Mouse (Mus musculus) hindbrain, postnatal 0 days (tissue): ENCODE results near the gene Rangrf. TPM values are rescaled to one million over a fixed set of nuclear protein-coding genes. Genes with fewer than 3 reads are reported as not detected.
A peak's percentile ranks its signal among the peaks of the same experiment; 100 is the strongest.
"Not testable (repeated sequence)": the region's sequence is repeated elsewhere in the genome, so short reads cannot be mapped to it uniquely, and the experiment has no call there.

Experiments used
- ATAC-seq: fragments of 200-750 bp; cut with Nextera tagmentation; 2 replicates; pipeline ENCODE4 v1.8.0; 2017; ENCODE audit warnings: mild to moderate bottlenecking, moderate TSS enrichment, moderate library complexity
- DNase-seq: peaks from one replicate; pipeline ENCODE4 v3.0.0-alpha.2; 2015; ENCODE audit warnings: low spot score
- H3K27ac ChIP-seq: fragments of 300-500 bp; sonication (generic); 2 replicates; pipeline ENCODE4 v1.5.1; 2014; ENCODE audit warnings: mild to moderate bottlenecking
- H3K27me3 ChIP-seq: fragments of 300-500 bp; sonication (generic); 2 replicates; pipeline ENCODE4 v1.6.1; 2014; ENCODE audit warnings: low read length, mixed read lengths; ENCODE audit not compliant: insufficient read depth
- H3K36me3 ChIP-seq: fragments of 300-500 bp; sonication (generic); 2 replicates; pipeline ENCODE4 v1.6.1; 2014; ENCODE audit warnings: low read length, mixed read lengths; ENCODE audit not compliant: insufficient read depth
- H3K4me1 ChIP-seq: fragments of 300-500 bp; sonication (generic); 2 replicates; pipeline ENCODE4 v1.6.1; 2014; ENCODE audit warnings: antibody characterized with exemption, low read length, mixed read lengths; ENCODE audit not compliant: insufficient read depth
- H3K4me2 ChIP-seq: fragments of 300-500 bp; sonication (generic); 2 replicates; pipeline ENCODE4 v1.6.1; 2014; ENCODE audit warnings: low read depth, mild to moderate bottlenecking, low read length, moderate library complexity, mixed read lengths
- H3K4me3 ChIP-seq: fragments of 300-500 bp; sonication (generic); 2 replicates; pipeline ENCODE4 v1.5.1; 2014; ENCODE audit warnings: low read length
- H3K9ac ChIP-seq: fragments of 300-500 bp; sonication (generic); replicated peaks from 2 replicates; pipeline ENCODE4 v1.6.1; 2014; ENCODE audit warnings: mild to moderate bottlenecking, low read length, moderate library complexity, mixed read lengths
- H3K9me3 ChIP-seq: fragments of 300-500 bp; sonication (generic); 2 replicates; pipeline ENCODE4 v1.6.1; 2016; ENCODE audit warnings: low read length, mixed read lengths
- CTCF ChIP-seq: IDR thresholded peaks from 2 replicates; pipeline ENCODE4 v1.5.1; 2016; ENCODE audit warnings: antibody characterized with exemption, control low read depth, low read depth
- WGBS: fragments of 180-500 bp; shearing (Covaris S2); extraction: QIAGEN DNeasy Blood & Tissue Kit; methylation state at CpG from one replicate; pipeline ENCODE4 v1.1.7; 2014; 5-methylcytosine and 5-hydroxymethylcytosine counted together
- polyA plus RNA-seq: library from polyadenylated mRNA; unstranded; fragments of >200 nt; fragmentation: Nextera tagmentation; extraction: Ambion mirVana; gene quantifications from 2 replicates; pipeline ENCODE4 v1.2.1, GENCODE M21; 2015
- total RNA-seq: library from RNA; depleted of rRNA; stranded (reverse); fragments of >200 nt; gene quantifications from 2 replicates; pipeline ENCODE4 v1.2.3, GENCODE M21; 2014

Rangrf gene
- total and polyA plus RNA-seq, 2 experiments from 2014 or later = 31.2 to 51.6 TPM

DNA sequence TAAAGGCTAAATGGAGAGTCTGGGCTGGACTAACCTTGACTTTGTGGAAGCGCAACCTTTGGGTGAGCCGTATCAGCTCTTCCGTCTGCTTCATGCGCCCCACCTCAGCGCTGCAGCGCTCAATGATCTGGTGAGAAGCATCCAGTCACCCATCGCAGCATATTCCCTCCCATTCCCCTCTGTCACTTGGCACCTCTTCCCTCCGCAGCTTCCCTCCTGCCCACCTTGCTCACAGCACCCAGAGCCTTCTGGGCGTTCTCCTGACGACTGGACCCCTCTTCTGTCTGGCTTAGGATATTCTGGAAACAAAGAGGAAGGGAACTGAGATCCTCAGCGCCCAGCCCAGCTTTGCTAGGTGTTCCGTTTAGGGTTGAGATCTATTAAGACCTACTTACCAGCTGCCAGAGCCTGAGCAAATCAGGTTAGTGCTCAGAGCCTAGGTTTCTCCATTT, 27.4 kb downstream of the Rangrf start:
- TF ChIP-seq CTCF = no peak
- Histone ChIP-seq H3K36me3 (no peaks in the 10 kb centered on the region), H3K9ac (peak overlapping the region; percentile 55), H3K4me3 (peak overlapping the region; percentile 34), H3K27ac (peak overlapping the region; percentile 86), H3K4me2 (peak overlapping the region; percentile 58), H3K27me3 (no peaks in the 10 kb centered on the region), H3K4me1 (no peaks in the 10 kb centered on the region), H3K9me3 (no peaks in the 10 kb centered on the region)
- DNase-seq (peak; percentile 84), ATAC-seq (peak; percentile 93)
- WGBS = 8% methylated on average over 12 of the region's 12 CpGs

DNA sequence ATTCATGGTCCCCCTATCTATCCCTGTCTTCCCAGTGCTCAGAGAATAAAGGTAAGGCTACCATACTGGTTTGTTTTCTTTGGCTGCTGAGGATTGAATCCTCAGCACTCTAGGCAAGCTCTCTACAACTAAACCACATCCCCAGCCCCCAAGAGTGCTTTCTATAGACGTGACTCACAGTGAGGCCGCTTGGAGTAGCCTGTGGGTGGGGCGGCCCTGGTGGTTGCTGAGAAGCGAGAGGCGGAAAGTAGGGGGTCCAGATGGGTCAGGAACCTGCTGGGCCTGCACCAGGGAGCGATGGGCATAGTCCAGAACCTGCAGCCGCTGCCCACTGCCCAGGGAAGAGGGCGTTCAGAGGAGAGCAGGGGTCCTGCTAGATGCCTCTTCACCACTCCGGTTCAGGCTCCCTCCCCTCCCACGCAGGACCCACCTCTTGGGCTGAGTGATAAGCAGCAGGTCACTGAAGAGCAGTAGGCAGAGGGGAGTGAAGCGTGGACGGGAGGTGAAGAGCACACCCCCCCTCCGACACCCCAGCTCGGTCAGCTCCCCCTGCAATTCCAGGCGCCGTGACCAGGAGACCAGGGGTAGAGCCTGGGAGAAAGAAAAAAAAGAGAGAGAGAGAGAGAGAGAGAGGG, 28.1 kb downstream of the Rangrf start:
- H3K4me2 ChIP-seq = peak overlapping the region; percentile 58
- H3K9me3 ChIP-seq = no peaks in the 10 kb centered on the region
- peak; percentile 66 for ATAC-seq
- DNase-seq = peak; percentile 43
- peak overlapping the region; percentile 86 for H3K27ac ChIP-seq
- H3K27me3 ChIP-seq = no peaks in the 10 kb centered on the region
- H3K9ac ChIP-seq = peak overlapping the region; percentile 49
- H3K4me1 ChIP-seq = no peaks in the 10 kb centered on the region
- H3K4me3 ChIP-seq = peak overlapping the region; percentile 34
- WGBS = 6% methylated on average over 16 of the region's 16 CpGs
- TF ChIP-seq CTCF = no peak
- no peaks in the 10 kb centered on the region for H3K36me3 ChIP-seq

DNA sequence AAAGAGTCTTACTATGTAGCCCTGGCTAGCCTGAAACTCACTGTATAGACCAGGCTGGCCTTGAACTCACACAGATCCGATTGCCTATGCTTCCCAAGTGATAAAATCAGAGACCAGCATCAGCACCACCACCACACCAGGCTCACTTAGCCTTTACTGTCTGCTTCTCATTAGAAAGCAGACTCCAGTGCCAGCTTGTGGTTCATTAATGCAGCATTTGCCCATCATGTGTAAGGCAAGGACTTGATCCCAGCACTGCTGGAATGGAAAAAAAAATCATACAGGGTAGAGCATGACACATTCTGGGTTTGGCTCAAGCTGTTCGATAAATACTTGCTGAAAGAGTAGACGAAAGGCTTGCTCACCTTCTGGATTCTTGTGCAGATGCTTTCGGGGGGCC, 29.0 kb downstream of the Rangrf start:
- DNase-seq = no peak
- Histone ChIP-seq H3K27me3 (no peaks in the 10 kb centered on the region), H3K9ac (no peak overlapping the region), H3K36me3 (no peaks in the 10 kb centered on the region), H3K4me3 (no peak overlapping the region), H3K4me1 (no peaks in the 10 kb centered on the region), H3K4me2 (peak overlapping the region; percentile 58), H3K27ac (peak overlapping the region; percentile 86; the same call in 1 of the 2 replicates), H3K9me3 (no peaks in the 10 kb centered on the region)
- TF ChIP-seq CTCF = no peak
- 83% methylated on average over 4 of the region's 4 CpGs for WGBS
- ATAC-seq = no peak

DNA sequence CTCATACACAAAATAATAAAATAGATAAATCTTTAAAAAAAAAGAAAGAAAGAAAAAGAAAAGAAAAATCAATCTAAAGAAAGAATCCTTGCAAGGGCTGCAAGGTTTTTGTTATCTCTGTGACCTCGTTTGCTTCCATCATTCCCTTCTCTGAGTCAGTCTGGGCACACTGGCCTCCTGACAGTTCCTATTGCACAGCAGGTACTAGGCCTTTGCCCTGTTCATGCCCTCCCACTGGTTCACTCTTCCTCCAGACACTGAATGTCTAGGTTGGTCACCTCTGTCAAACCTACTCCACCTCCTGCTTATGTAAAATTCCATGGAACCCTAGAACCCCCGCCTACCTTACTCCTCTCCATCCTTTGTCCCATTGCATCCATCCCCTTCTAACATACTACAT, 29.7 kb downstream of the Rangrf start:
- Histone ChIP-seq H3K4me3 (no peak overlapping the region), H3K27me3 (no peaks in the 10 kb centered on the region), H3K36me3 (no peaks in the 10 kb centered on the region), H3K27ac (no peak overlapping the region), H3K9me3 (no peaks in the 10 kb centered on the region), H3K4me1 (no peaks in the 10 kb centered on the region), H3K9ac (no peak overlapping the region), H3K4me2 (no peak overlapping the region)
- 89% methylated on average over 2 of the region's 2 CpGs for WGBS
- ATAC-seq (no peak), DNase-seq (no peak)
- no peak for TF ChIP-seq CTCF

DNA sequence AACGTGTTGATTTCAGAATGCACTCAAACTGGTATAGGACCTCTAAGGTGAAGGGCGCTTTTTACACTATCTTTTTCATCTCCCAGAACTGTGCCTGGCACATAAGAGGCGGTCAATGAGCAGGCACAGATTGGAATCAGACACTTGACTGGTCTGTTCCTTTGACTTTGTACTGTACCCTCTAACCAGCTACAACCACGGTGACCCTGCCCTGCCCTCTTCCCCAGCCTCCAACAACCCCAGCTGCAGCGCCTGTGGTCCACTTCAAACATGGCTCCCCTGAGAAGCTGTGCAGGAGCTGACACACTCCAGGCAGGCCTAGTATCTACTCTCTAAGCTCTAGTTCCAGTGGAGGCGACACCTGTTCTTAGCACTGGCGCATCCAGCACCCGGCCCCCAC, 32.3 kb downstream of the Rangrf start:
- ATAC-seq (no peak), DNase-seq (no peak)
- H3K9ac ChIP-seq = no peak overlapping the region
- H3K4me1 ChIP-seq = no peaks in the 10 kb centered on the region
- no peaks in the 10 kb centered on the region for H3K36me3 ChIP-seq
- H3K27me3 ChIP-seq = no peaks in the 10 kb centered on the region
- H3K9me3 ChIP-seq = no peaks in the 10 kb centered on the region
- H3K4me2 ChIP-seq = no peak overlapping the region
- no peak overlapping the region for H3K4me3 ChIP-seq
- TF ChIP-seq CTCF = no peak
- WGBS = 91% methylated on average over 8 of the region's 8 CpGs
- H3K27ac ChIP-seq = no peak overlapping the region

DNA sequence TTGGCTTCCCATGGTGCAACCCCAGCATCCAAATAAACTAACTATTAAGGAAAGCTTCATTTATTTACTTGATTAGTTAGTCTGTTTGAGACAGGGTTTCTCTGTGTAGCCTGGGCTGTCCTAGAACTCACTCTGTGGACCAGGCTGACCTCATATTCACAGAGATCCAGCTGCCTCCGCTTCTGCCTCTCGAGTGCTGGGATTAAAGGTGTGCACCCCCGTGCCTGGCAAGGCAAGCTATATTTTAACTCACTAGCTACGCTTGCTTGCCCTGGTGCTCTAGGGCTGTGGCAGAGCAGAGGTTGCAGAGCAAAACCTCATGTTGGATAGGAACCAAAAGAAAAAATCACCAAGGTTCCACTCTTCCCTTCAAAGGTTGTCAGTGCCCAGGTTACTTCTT, 34.5 kb downstream of the Rangrf start:
- TF ChIP-seq CTCF = no peak
- H3K27ac ChIP-seq = peak overlapping the region; percentile 42; the same call in 1 of the 2 replicates

DNA sequence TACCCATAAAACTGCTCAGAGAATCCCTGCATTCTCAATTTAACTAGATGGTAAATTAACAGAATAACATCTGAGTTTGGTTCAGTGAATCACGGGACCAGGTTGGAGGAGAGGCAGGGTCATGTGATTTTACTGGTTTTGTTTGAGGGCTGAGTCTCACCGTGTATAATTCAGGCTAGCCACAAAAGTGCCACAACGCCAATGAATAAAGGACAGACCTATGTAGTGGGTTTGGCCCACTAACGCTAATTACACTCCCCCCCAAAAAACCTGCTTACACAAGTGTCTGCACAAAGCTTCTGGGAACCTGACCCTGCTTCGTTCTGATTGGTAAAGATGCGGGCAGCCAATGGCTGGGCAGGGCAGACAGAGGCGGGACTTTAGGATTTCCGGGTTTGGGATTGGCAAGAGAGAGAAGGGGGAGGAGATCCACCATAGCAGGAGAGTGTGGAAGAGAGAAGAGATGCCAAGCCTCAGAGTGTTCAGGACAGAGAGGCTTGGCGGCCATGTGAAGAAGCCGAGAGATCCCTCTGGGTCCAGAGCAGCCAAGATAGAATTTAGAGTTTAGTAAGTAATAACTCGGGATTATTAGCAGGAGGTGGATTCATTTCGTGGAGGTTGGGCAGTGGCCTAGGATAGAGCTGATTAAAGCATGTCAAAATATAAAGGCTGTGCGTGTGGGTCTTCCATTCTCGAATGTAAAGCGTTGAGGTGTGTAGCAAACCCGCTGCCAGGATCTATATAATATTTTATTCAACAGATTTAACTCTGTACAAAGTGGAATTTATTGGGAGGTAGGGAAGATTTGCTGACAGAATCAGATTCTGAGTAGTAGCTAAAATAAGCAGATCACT, 35.3 kb downstream of the Rangrf start:
- no peaks in the 10 kb centered on the region for H3K27me3 ChIP-seq
- H3K9me3 ChIP-seq = no peaks in the 10 kb centered on the region
- H3K4me1 ChIP-seq = no peaks in the 10 kb centered on the region
- peak overlapping the region; percentile 62 for H3K4me2 ChIP-seq
- H3K36me3 ChIP-seq = no peaks in the 10 kb centered on the region
- DNase-seq (peak; percentile 95), ATAC-seq (peak; percentile 99)
- peak overlapping the region; percentile 55 for H3K9ac ChIP-seq
- WGBS = under 1% methylated on average over 16 of the region's 16 CpGs
- TF ChIP-seq CTCF = no peak
- H3K4me3 ChIP-seq = peak overlapping the region; percentile 44
- peak overlapping the region; percentile 80 for H3K27ac ChIP-seq

More for the DNA sequence above, 34.5 kb downstream of the Rangrf start:
- WGBS = 46% methylated on average over 4 of the region's 4 CpGs
- H3K9me3 ChIP-seq = no peaks in the 10 kb centered on the region
- H3K4me1 ChIP-seq = no peaks in the 10 kb centered on the region
- ATAC-seq (no peak), DNase-seq (no peak)
- H3K4me2 ChIP-seq = peak overlapping the region; percentile 62
- no peaks in the 10 kb centered on the region for H3K27me3 ChIP-seq
- peak overlapping the region; percentile 55 for H3K9ac ChIP-seq
- H3K4me3 ChIP-seq = peak overlapping the region; percentile 44
- no peaks in the 10 kb centered on the region for H3K36me3 ChIP-seq

DNA sequence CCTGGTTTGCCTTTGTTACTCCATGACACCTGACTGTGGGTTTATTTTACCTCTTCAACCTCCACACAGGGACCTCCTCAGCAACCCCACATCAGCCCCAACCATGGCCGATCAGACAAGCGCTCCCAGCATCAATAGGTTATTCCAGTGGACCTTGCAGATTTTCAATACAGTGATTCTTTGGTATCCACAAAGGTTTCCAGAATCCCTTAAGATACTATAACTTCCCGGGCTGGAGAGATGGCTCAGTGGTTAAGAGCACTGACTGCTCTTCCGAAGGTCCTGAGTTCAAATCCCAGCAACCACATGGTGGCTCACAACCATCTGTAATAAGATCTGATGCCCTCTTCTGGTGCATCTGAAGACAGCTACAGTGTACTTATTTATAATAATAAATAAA, 38.0 kb downstream of the Rangrf start:
- not testable (repeated sequence) for H3K4me3 ChIP-seq, H3K36me3 ChIP-seq, H3K4me1 ChIP-seq, DNase-seq, H3K9me3 ChIP-seq, H3K4me2 ChIP-seq, ATAC-seq, H3K9ac ChIP-seq, H3K27ac ChIP-seq, H3K27me3 ChIP-seq
- 90% methylated on average over 4 of the region's 4 CpGs for WGBS
